Mouse (Mus musculus): ENCODE measurements around the gene Cfap97. TPM values are rescaled to one million over a fixed set of nuclear protein-coding genes. Genes with fewer than 3 reads are reported as not detected.

Gene Cfap97
- total RNA-seq, 4 experiments from 2014 or later, result 11.8 to 14.0 (median 13.4) TPM

- no peak for DNase-seq (ENCODE audit: low spot score)
Observed at GRCm38 (mm10) chr8:46153042-46153441, 1.5 kb downstream of the Cfap97 start.

GRCm38 (mm10) chr8:46162953-46163869, 11.6 kb downstream of the Cfap97 start:
- peak; percentile 96 for DNase-seq (ENCODE audit: low spot score)

- no peak for DNase-seq (ENCODE audit: low spot score)
Observed at GRCm38 (mm10) chr8:46163870-46164190, 12.3 kb downstream of the Cfap97 start.

DNA sequence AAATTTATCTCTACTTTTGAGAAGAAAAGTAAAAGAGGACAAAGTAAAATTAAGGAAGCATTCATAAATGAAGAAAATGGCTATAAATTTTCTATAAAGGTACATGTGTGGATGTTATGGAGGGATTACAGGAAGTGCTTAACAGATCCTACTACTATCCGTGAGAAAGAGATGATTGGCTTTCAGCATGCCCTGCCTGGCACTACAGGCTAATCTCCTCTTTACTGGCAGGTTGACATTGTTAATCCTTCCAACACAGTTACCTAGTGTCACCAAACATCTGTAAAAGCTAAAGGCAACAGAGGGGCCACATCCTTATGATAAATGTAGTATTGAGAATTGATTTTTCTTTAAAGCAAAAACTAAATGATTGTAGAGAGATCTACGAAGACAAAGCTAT, 22.1 kb downstream of the Cfap97 start:
- DNase-seq (ENCODE audit: low spot score), result no peak

GRCm38 (mm10) chr8:46180136-46180535, 28.6 kb downstream of the Cfap97 start:
- DNase-seq (ENCODE audit: low spot score), result no peak

DNA sequence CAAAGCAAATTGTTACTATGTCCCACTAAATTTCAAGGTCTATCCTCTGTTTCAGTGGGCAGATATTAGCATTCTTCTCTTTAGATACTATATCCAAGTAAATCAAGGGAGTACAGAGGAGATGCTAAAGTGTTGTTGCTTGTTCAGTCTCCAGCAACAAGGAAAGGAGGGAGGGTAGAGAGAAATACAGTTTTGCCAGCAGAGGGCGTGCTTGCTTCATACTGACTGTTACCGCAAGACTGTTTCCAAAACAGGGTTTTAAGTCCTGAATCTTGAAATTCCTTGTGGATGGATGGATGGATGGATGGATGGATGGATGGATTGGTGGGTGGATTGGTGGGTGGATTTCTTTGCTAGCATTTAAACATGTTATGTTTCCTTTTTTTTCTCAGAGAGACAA, 33.8 kb downstream of the Cfap97 start:
- DNase-seq (ENCODE audit: low spot score), result peak; percentile 53

DNA sequence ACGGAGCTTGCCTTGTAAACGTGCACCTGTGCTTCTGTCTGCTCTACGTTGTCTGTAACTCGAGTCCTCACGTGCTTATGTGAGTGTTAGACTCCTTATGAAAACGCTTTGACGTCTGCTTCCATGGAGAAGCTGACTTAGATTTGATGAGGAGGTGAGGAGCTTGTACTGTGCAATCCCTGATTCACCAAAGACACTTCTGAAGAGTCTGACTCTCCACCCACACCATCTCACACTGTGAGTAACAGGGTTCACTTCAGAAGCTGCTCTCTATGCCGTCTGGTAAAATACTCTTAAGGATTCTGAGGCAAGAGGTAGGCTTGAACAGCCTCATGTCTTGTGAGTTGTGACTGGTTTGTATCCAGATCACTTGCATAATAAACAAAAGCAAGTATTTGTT, 41.5 kb downstream of the Cfap97 start:
- no peak for DNase-seq (ENCODE audit: low spot score)

- DNase-seq (ENCODE audit: low spot score), result no peak
Observed at GRCm38 (mm10) chr8:46196877-46197276, 45.3 kb downstream of the Cfap97 start.

DNA sequence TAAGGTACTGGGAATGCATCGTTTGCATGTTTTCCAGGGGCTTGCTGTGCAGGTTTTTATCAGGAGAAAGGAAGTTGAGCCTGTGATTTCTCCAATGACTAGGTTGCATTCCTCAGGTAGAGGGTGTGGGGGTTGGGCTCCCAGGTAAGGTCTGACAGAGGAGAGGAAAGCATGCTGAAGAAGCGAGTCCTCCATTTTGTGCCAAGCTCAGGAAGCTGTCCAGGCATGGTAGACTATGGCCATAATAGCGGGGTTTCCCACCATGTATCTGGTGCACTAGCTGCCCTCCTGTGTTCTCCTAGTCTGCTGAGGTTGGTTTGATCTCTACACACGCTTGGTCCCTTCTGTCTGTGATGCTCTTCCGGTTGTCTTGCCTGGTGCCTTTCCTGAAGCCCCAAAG, 46.1 kb downstream of the Cfap97 start:
- no peak for DNase-seq (ENCODE audit: low spot score)

DNA sequence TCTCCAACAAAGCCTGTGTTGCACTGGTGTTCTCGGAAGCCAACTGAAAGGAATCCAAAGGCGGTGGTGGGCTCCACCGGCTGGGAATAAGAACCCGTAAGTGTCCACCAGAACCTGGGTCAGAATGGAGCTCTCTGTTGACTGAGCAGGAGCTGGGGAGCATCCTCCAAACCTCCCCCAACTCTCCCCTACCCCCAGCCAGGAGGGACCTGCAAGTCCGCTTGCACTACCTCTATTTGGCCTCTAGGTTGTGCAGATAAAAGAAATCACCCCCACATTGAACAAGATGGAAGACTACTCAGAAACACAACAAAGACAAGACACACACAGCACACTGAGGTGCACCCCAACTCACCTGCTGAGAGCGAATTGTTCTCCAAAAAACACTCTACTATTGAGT, 50.8 kb downstream of the Cfap97 start:
- DNase-seq (ENCODE audit: low spot score), result no peak

DNA sequence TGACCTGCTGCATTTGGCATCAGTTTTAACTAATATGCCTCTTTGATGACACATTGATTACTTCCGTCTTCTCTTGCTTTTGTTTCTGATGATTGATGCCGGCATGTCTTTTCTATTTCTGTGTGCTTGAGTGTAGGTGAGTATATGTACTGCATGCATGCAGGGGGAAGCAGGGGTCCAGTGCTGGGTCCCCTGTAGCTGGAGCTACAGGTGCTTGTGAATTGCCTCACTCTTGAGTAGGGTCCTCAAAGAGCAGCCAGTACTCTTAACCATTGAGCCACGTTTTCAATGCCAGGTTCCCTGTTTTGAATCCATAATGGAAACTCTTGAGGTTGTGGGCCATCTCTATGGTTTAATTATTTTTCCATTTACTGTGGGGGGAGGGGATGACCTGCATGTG, 52.7 kb downstream of the Cfap97 start:
- no peak for DNase-seq (ENCODE audit: low spot score)

DNA sequence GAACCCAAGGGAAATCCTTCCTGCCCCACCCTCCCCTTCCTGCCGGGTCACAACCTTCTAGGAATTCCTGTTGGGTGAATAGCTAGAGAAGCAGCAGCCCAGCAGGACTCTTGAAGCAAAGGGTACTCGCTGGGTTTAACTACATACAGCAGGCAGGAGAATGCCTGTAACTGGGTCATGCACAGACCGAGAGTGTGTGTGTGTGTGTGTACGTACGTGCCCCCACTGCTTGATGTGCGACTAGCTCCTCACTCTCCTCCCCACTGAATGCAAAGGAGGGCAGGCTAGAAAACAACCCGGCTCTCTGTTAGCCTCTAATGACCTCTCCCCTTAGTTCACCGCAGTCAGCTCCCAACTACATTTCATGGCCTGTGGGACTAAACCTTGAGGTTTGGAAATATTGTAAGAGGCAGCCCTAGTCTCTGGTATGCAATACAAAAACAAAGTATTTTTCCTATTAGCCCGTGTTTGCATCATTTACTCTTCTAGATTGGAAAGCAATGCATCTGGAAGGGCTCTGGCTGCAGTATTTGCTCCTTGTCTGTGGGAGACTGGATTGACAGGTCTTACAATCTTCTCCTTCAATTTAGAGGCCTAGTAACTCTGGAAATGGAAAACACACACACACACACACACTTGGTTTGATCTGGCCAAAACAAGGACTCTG, 53.5 kb downstream of the Cfap97 start:
- no peak for DNase-seq (ENCODE audit: low spot score)

DNA sequence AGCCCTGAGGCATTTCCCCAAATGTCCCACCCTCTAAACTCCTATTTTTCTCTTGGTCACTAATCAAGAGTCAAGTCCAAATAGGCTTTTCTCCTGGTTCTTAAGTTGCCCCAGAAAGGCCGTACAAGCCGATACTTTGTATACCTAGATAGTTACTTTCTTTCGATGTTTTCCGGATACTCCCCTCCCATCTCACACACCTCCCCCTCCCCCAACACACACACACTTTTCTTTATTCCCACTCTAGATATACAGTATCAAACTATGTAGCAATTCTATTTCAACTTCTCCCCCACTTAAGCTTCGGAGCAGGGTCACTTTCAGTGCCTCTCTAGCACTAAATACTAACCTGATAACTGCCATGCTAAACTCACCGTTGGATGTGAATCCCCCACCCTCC, 54.5 kb downstream of the Cfap97 start:
- no peak for DNase-seq (ENCODE audit: low spot score)

- peak; percentile 76 for DNase-seq (ENCODE audit: low spot score)
Observed at GRCm38 (mm10) chr8:46208354-46208753, 56.8 kb downstream of the Cfap97 start.

GRCm38 (mm10) chr8:46209057-46209456, 57.5 kb downstream of the Cfap97 start:
- DNase-seq (ENCODE audit: low spot score), result no peak

DNA sequence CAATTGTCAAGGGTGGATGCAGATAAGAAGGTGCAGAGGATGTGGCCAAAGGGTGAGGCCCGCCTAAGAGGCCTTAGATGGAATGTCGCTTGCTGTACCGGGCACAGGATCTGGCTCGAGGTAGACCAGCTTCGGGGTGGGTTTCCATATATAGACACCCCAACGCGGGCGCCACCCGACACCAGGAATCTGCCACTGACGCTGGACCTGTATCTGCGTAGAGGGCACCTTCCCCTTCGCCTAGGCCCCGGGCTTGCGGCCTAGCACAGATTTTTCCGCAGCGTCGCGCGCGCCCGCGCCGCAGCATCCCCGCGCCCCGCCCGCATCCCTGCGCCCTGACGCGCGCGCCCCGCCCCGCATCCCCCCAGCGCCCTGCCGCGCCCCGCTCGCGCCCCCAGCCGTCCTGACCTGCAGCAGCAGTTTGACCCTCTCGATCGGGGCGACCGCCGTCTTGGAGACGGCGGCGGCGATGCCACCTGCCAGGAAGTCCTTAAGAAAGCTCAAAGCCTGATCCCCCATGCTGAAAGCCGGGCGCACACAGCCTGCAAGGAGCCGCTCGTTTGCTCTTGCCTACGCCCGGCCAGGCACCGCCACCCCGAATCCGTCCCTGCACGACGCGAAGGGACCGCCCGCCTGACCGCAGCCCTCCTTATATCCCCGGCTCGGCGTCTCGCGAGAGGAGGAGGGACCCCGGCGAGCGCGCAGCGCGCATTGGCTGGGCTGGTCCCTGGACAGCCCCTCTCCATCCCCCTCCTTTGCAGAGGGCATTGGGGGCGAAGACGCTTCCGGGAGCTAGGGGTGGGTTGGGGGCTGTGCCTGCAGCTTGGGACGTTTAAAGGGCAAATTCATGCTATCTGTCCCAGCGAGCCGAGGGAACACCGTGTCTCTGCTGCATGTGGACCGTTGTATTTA, 59.1 kb downstream of the Cfap97 start, which contains the start of gene Slc25a4:
TSS of gene Slc25a4 (minus strand) at position 881 of the 912 bp plus-strand sequence.
- DNase-seq (ENCODE audit: low spot score), result peak; percentile 95

GRCm38 (mm10) chr8:46211611-46212071, 60.1 kb downstream of the Cfap97 start:
- DNase-seq (ENCODE audit: low spot score), result no peak

- DNase-seq (ENCODE audit: low spot score), result no peak
Observed at GRCm38 (mm10) chr8:46212194-46212593, 60.6 kb downstream of the Cfap97 start.

- DNase-seq (ENCODE audit: low spot score), result no peak
Observed at GRCm38 (mm10) chr8:46213971-46214480, 62.5 kb downstream of the Cfap97 start.

DNA sequence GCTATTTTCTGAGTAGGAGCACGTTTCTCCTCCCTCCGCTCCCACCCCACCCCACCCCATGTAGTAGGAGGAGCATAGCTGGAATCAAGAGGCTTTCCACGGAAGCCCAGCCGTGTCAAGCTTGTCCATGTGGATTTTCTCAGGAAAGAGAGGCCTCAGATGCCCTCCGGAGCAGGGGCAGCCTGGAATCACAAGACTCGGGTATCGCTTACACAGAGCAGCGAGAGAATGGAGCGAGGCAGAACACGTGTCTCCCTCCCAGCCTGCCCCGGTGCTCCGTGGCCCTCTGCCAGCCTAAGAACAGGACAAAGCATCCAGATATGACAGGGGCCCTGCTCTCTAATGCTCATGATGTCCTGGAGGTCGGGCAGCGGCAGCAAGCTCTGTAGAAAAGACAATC, 65.3 kb downstream of the Cfap97 start:
- DNase-seq (ENCODE audit: low spot score), result peak; percentile 80

DNA sequence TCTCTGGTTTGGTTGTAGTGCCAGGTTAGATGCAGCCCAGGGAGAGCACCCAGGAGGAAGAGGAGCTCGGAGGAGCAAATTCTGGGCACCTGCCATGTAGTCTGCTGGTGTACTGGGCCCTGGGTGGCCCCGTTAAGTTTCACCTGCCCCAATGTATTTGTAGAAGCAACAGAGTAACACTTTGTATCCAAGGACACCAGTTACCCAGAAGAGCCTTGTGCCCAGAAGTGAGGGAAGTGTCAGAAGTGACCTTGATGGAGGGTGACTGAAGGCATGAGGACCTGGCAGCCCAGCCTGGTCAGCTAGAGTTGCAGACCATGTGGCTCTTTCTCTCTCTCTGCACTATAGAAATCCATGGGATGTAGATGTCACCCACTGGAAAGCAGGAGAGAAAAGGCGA, 69.0 kb downstream of the Cfap97 start:
- DNase-seq (ENCODE audit: low spot score), result no peak

DNA sequence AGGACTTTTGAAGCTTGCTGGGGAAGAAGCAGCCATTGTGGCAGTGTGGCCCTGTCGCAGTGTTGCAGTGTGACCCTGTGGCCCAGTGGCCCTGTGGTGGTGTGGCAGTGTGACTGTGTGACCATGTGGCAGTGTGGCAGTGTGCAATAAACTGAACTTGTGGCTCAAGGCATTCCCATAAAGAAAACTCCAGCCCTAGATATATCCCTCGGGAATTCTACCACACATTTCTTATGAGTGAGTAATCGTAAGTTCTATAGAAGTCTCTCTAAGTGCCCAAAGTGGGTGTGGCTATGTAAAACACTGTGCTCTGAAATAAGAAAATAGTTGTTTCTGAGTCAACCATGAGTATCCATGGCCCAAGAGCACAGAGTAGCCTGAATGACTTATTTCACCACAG, 73.9 kb downstream of the Cfap97 start:
- DNase-seq (ENCODE audit: low spot score), result no peak

Measured in heart, adult 8-10 months (tissue).